In genomic region chr10:79966886-79967400, GRCm38 (mm10) we compare ENCODE assay signal across 15 mouse cellular contexts. TPM values are rescaled to one million over a fixed set of nuclear protein-coding genes. Genes with fewer than 3 reads are reported as not detected.
DNase-seq lines count a peak whose midpoint lies in the region; ATAC-seq and TF ChIP-seq lines count a peak whose summit lies in the region.
"Had no signal": no experiment of that assay in that cellular context is flagged by ENCODE, and none has a peak within 500 bp of the region (broad histone marks: within the 10 kb centered on the region; RNA-seq: fewer than 3 reads in every experiment).

No protein-coding gene starts in this region.

- ATAC-seq in heart, embryonic 11.5 days (replicated peaks; ENCODE audit: insufficient number of reproducible peaks, low FRiP score, low TSS enrichment) = no peak
- ATAC-seq in forebrain, embryonic 12.5 days (ENCODE audit: low FRiP score) = no peak
- ATAC-seq in forebrain, embryonic 16.5 days = no peak
- ATAC-seq: forebrain, embryonic 14.5 days; midbrain, embryonic 15.5 days had no signal

- TF ChIP-seq CTCF in heart, adult 2 months (IDR thresholded peaks at IDR 0.05) = no peak
- no peak for TF ChIP-seq CTCF in cerebellum, adult 2 months (IDR thresholded peaks at IDR 0.05; ENCODE audit: borderline replicate concordance, insufficient read depth, low read depth, low read length)

- no peaks in the 10 kb centered on the region for H3K9me3 ChIP-seq in heart, embryonic 11.5 days (replicated peaks; ENCODE audit: control insufficient read depth, low read length)
- no peaks in the 10 kb centered on the region for H3K9me3 ChIP-seq in forebrain, embryonic 12.5 days
- H3K9me3 ChIP-seq in forebrain, embryonic 16.5 days (ENCODE audit: control insufficient read depth, low read length) = no peaks in the 10 kb centered on the region
- H3K9me3 ChIP-seq: embryonic facial prominence, embryonic 13.5 days; liver, embryonic 13.5 days; midbrain, embryonic 15.5 days had no signal

- H3K79me2 ChIP-seq in heart, adult 2 months (replicated peaks; ENCODE audit: control insufficient read depth, insufficient read depth, low read length) = no peaks in the 10 kb centered on the region

- 0 out of 2 replicates have a peak, but pooled peaks have one; percentile 27 for TF ChIP-seq EP300 in heart, adult 2 months (IDR thresholded peaks at IDR 0.05; ENCODE audit: insufficient read depth, low read depth, low read length)

- intact Hi-C loops in heart, adult 2 months (cut with DNase I) = no loop called here

- H3K27ac ChIP-seq in heart, adult 2 months = peak overlapping the region; percentile 78
- H3K27ac ChIP-seq in heart, embryonic 11.5 days (ENCODE audit: low read depth, low read length) = no peak overlapping the region
- peak overlapping the region; percentile 26; the same call in 1 of the 2 replicates for H3K27ac ChIP-seq in cerebellum, adult 2 months (ENCODE audit: insufficient read depth, low read length)
- H3K27ac ChIP-seq in forebrain, embryonic 12.5 days = no peak overlapping the region
- H3K27ac ChIP-seq in forebrain, embryonic 16.5 days (ENCODE audit: low read length) = no peak overlapping the region
- H3K27ac ChIP-seq: embryonic facial prominence, embryonic 13.5 days; liver, embryonic 13.5 days; midbrain, embryonic 15.5 days had no signal

- peaks cover 7% of the 10 kb centered on the region for H3K27me3 ChIP-seq in heart, adult 2 months (ENCODE audit: control insufficient read depth, insufficient read depth, low read length)
- H3K27me3 ChIP-seq in heart, embryonic 11.5 days (ENCODE audit: control insufficient read depth, insufficient read depth, low read length) = peaks cover 29% of the 10 kb centered on the region
- no peaks in the 10 kb centered on the region for H3K27me3 ChIP-seq in cerebellum, adult 2 months (ENCODE audit: control insufficient read depth, insufficient read depth, low read length)
- peaks cover 33% of the 10 kb centered on the region for H3K27me3 ChIP-seq in forebrain, embryonic 12.5 days
- H3K27me3 ChIP-seq in forebrain, embryonic 16.5 days (replicated peaks; ENCODE audit: control insufficient read depth, insufficient read depth, low read length) = peaks cover 15% of the 10 kb centered on the region

- no peak overlapping the region for H3K4me2 ChIP-seq in heart, embryonic 11.5 days
- H3K4me2 ChIP-seq in forebrain, embryonic 12.5 days = no peak overlapping the region
- H3K4me2 ChIP-seq in forebrain, embryonic 16.5 days (ENCODE audit: low read length) = no peak overlapping the region
- H3K4me2 ChIP-seq: embryonic facial prominence, embryonic 13.5 days; liver, embryonic 13.5 days; midbrain, embryonic 15.5 days had no signal

- TF ChIP-seq POLR2A in heart, adult 2 months (IDR thresholded peaks at IDR 0.05; ENCODE audit: insufficient read depth, low read depth, low read length) = no peak
- no peak for TF ChIP-seq POLR2A in cerebellum, adult 2 months (IDR thresholded peaks at IDR 0.05; ENCODE audit: borderline replicate concordance, insufficient read depth, low read length)

- no peaks in the 10 kb centered on the region for H3K36me3 ChIP-seq in heart, adult 2 months (ENCODE audit: control insufficient read depth, insufficient read depth, low read length)
- H3K36me3 ChIP-seq in heart, embryonic 11.5 days (ENCODE audit: control insufficient read depth, insufficient read depth, low read length) = peaks cover 32% of the 10 kb centered on the region
- peaks cover 66% of the 10 kb centered on the region for H3K36me3 ChIP-seq in forebrain, embryonic 12.5 days (replicated peaks)
- peaks cover 19% of the 10 kb centered on the region for H3K36me3 ChIP-seq in forebrain, embryonic 16.5 days (ENCODE audit: control insufficient read depth, insufficient read depth)

- peak in 1 of 2 experiments; percentile 73 for DNase-seq in heart, adult 2 months
- peak; percentile 51 for DNase-seq in adipocyte (ENCODE audit: low spot score)
- peak; percentile 72 to 75 for DNase-seq in cerebellum, adult 2 months
- peak; percentile 91 to 94 for DNase-seq in kidney, adult 8-10 months
- DNase-seq in layer of hippocampus, adult 11-12 months (ENCODE audit: low spot score) = no peak
- DNase-seq: gastrocnemius, postnatal 14 days; liver, embryonic 13.5 days; lung, postnatal 10 days; retina, postnatal 1 day had no signal

- H3K4me1 ChIP-seq in heart, adult 2 months (ENCODE audit: control insufficient read depth, insufficient read depth, low read length) = no peaks in the 10 kb centered on the region
- H3K4me1 ChIP-seq in heart, embryonic 11.5 days (ENCODE audit: control insufficient read depth, insufficient read depth, low read length) = peaks cover 8% of the 10 kb centered on the region
- peaks cover 37% of the 10 kb centered on the region for H3K4me1 ChIP-seq in cerebellum, adult 2 months (ENCODE audit: control insufficient read depth, insufficient read depth, low read length)
- H3K4me1 ChIP-seq in forebrain, embryonic 12.5 days = peaks cover 8% of the 10 kb centered on the region
- peaks cover 11% of the 10 kb centered on the region for H3K4me1 ChIP-seq in forebrain, embryonic 16.5 days (replicated peaks; ENCODE audit: control insufficient read depth, insufficient read depth, low read length)

- WGBS in heart, adult 2 months = 79% methylated on average over 5 of the region's 5 CpGs
- WGBS in heart, embryonic 11.5 days (ENCODE audit: insufficient replicate concordance) = 87% methylated on average over 5 of the region's 5 CpGs
- WGBS in cerebellum, adult 2 months = 19% methylated on average over 5 of the region's 5 CpGs
- 90% methylated on average over 5 of the region's 5 CpGs for WGBS in forebrain, embryonic 12.5 days
- WGBS in forebrain, embryonic 16.5 days = 94% methylated on average over 5 of the region's 5 CpGs

- no peak overlapping the region for H3K9ac ChIP-seq in heart, adult 2 months (ENCODE audit: low read depth, low read length)
- no peak overlapping the region for H3K9ac ChIP-seq in heart, embryonic 11.5 days (ENCODE audit: low read depth, low read length)
- H3K9ac ChIP-seq in forebrain, embryonic 12.5 days = no peak overlapping the region
- no peak overlapping the region for H3K9ac ChIP-seq in forebrain, embryonic 16.5 days (replicated peaks; ENCODE audit: low read depth, low read length)
- H3K9ac ChIP-seq: embryonic facial prominence, embryonic 13.5 days; liver, embryonic 13.5 days; midbrain, embryonic 15.5 days had no signal

- no peak overlapping the region for H3K4me3 ChIP-seq in heart, adult 2 months
- H3K4me3 ChIP-seq in heart, embryonic 11.5 days (ENCODE audit: low read depth, low read length) = no peak overlapping the region
- H3K4me3 ChIP-seq in cerebellum, adult 2 months (replicated peaks; ENCODE audit: insufficient read depth, low read depth, low read length) = no peak overlapping the region
- no peak overlapping the region for H3K4me3 ChIP-seq in forebrain, embryonic 12.5 days (replicated peaks)
- no peak overlapping the region for H3K4me3 ChIP-seq in forebrain, embryonic 16.5 days (replicated peaks; ENCODE audit: low read length)
- H3K4me3 ChIP-seq: embryonic facial prominence, embryonic 13.5 days; liver, embryonic 13.5 days; midbrain, embryonic 15.5 days had no signal

RNA-seq across cellular contexts. Expression of gene Grin3b, which starts 3.6 kb away (rescaled TPM):
- total RNA-seq in heart, adult 2 months (2021) = under 1 TPM; 0.20 to 0.31 TPM
- polyA plus RNA-seq in heart, adult 2 months (2012; rRNA removed) = 0.20 and 0.29 TPM in 2 replicates
- polyA plus RNA-seq in heart, embryonic 11.5 days (2014; fragmentation: Nextera tagmentation; extraction: Ambion mirVana) = 0.19 and 0.20 TPM in 2 replicates
- 5.5 and 5.9 TPM in 2 replicates for polyA plus RNA-seq in cerebellum, adult 2 months (2012; rRNA removed)
- polyA plus RNA-seq in forebrain, embryonic 12.5 days (2016; fragmentation: Nextera tagmentation; extraction: Ambion mirVana) = 0.46 TPM in 2 replicates
- 0.29 and 0.60 TPM in 2 replicates for polyA plus RNA-seq in forebrain, embryonic 16.5 days (2015; fragmentation: Nextera tagmentation; extraction: Ambion mirVana)

RNA-seq across cellular contexts. Expression of gene Wdr18, which starts 7.0 kb away (rescaled TPM):
- 10 to 100 TPM; 27.8 to 29.4 TPM for total RNA-seq in heart, adult 2 months (2021)
- 31.7 and 32.2 TPM in 2 replicates for polyA plus RNA-seq in heart, adult 2 months (2012; rRNA removed)
- 89.8 and 97.6 TPM in 2 replicates for polyA plus RNA-seq in heart, embryonic 11.5 days (2014; fragmentation: Nextera tagmentation; extraction: Ambion mirVana)
- polyA plus RNA-seq in cerebellum, adult 2 months (2012; rRNA removed) = 56.2 and 57.4 TPM in 2 replicates
- 94.4 and 96.0 TPM in 2 replicates for polyA plus RNA-seq in forebrain, embryonic 12.5 days (2016; fragmentation: Nextera tagmentation; extraction: Ambion mirVana)
- 81.8 and 97.7 TPM in 2 replicates for polyA plus RNA-seq in forebrain, embryonic 16.5 days (2015; fragmentation: Nextera tagmentation; extraction: Ambion mirVana)

RNA-seq across cellular contexts. Expression of gene Tmem259, which starts 17.2 kb away (rescaled TPM):
- total RNA-seq in heart, adult 2 months (2021) = 100 to 1,000 TPM; 109 to 124 TPM
- polyA plus RNA-seq in heart, adult 2 months (2012; rRNA removed) = 184 and 220 TPM in 2 replicates
- polyA plus RNA-seq in heart, embryonic 11.5 days (2014; fragmentation: Nextera tagmentation; extraction: Ambion mirVana) = 12.8 and 15.6 TPM in 2 replicates
- polyA plus RNA-seq in cerebellum, adult 2 months (2012; rRNA removed) = 191 and 204 TPM in 2 replicates
- polyA plus RNA-seq in forebrain, embryonic 12.5 days (2016; fragmentation: Nextera tagmentation; extraction: Ambion mirVana) = 14.7 and 19.2 TPM in 2 replicates
- polyA plus RNA-seq in forebrain, embryonic 16.5 days (2015; fragmentation: Nextera tagmentation; extraction: Ambion mirVana) = 12.3 and 12.8 TPM in 2 replicates

RNA-seq across cellular contexts. Expression of gene Cnn2, which starts 21.4 kb away (rescaled TPM):
- total RNA-seq in heart, adult 2 months (2021) = 10 to 100 TPM; 30.2 to 39.3 TPM
- polyA plus RNA-seq in heart, adult 2 months (2012; rRNA removed) = 52.5 and 60.7 TPM in 2 replicates
- polyA plus RNA-seq in heart, embryonic 11.5 days (2014; fragmentation: Nextera tagmentation; extraction: Ambion mirVana) = 405 and 420 TPM in 2 replicates
- 8.2 and 9.3 TPM in 2 replicates for polyA plus RNA-seq in cerebellum, adult 2 months (2012; rRNA removed)
- polyA plus RNA-seq in forebrain, embryonic 12.5 days (2016; fragmentation: Nextera tagmentation; extraction: Ambion mirVana) = 85.5 and 115 TPM in 2 replicates
- 30.5 and 31.3 TPM in 2 replicates for polyA plus RNA-seq in forebrain, embryonic 16.5 days (2015; fragmentation: Nextera tagmentation; extraction: Ambion mirVana)

RNA-seq across cellular contexts. Expression of gene Abca7, which starts 29.4 kb away (rescaled TPM):
- 1 to 10 TPM; 6.6 to 8.0 TPM for total RNA-seq in heart, adult 2 months (2021)
- polyA plus RNA-seq in heart, adult 2 months (2012; rRNA removed) = 9.2 and 10.8 TPM in 2 replicates
- polyA plus RNA-seq in heart, embryonic 11.5 days (2014; fragmentation: Nextera tagmentation; extraction: Ambion mirVana) = 2.1 and 2.8 TPM in 2 replicates
- polyA plus RNA-seq in cerebellum, adult 2 months (2012; rRNA removed) = 31.1 and 32.4 TPM in 2 replicates
- 5.8 and 5.9 TPM in 2 replicates for polyA plus RNA-seq in forebrain, embryonic 12.5 days (2016; fragmentation: Nextera tagmentation; extraction: Ambion mirVana)
- 3.9 and 4.7 TPM in 2 replicates for polyA plus RNA-seq in forebrain, embryonic 16.5 days (2015; fragmentation: Nextera tagmentation; extraction: Ambion mirVana)

Comparison
In these comparisons a context has a peak if more than half of its experiments do, and no peak if none do; other contexts are left out.
1. H3K27ac ChIP-seq: peak in heart, adult 2 months (single experiment) and cerebellum, adult 2 months (single experiment); none in heart, embryonic 11.5 days (single experiment), forebrain, embryonic 12.5 days (single experiment) and forebrain, embryonic 16.5 days (single experiment).